Mouse (Mus musculus) WW6 (cell line): ENCODE measurements at regions not wholly inside any gene's neighbourhood (a gene's known extent, or its start where the extent isn't known, plus 50 kb on each side); places are given as distances from the start of the nearest gene placed in this dataset.
"Not testable (repeated sequence)": the region's sequence is repeated elsewhere in the genome, so short reads cannot be mapped to it uniquely, and the experiment has no call there.

ENCODE experiments used
- DNase-seq: peaks from one replicate; pipeline ENCODE4 v3.0.0-alpha.2; 2013; ENCODE audit warnings: low read depth, low spot score

DNA sequence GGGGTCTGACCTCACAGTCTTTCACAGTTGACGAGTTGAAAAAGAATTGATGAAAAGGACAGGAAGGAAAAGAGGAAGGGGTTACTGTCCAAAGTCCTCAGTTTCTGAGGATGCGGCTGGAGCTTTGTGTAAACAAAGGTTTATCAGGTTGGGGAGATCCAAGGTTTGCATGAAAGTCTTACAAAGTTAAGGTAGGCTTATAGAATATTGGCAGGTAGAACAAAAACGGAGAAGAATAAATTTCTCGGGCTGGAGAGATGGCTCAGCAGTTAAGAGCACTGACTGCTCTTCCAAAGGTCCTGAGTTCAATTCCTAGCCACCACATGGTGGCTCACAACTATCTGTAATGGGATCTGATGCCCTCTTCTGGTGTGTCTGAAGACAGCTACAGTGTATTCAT, 60.9 kb upstream of the Acpp start:
- not testable (repeated sequence) for DNase-seq

DNA sequence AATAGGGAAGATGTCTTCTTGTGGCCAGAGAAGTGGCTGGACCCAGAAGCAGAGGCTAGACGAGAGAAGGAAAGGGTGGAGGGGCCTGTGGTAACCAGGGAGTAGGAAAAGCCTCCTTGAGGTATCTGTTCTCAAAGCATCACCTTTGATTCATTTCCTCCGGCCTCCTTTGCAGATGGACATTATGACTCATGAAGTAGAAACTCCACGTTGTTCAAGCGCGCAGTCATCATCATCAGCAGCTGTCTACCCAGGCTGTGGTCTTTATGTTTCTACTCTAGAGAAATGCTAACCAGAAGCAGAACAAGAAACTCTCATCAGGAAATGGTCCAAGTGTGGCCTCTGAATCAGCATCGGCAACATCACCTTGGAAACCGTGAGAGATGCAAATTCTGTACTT, 50.3 kb upstream of the Acpp start:
- DNase-seq = no peak
